Mouse (Mus musculus): ENCODE measurements at regions not wholly inside any gene's neighbourhood (a gene's known extent, or its start where the extent isn't known, plus 50 kb on each side); places are given as distances from the start of the nearest gene placed in this dataset.

DNA sequence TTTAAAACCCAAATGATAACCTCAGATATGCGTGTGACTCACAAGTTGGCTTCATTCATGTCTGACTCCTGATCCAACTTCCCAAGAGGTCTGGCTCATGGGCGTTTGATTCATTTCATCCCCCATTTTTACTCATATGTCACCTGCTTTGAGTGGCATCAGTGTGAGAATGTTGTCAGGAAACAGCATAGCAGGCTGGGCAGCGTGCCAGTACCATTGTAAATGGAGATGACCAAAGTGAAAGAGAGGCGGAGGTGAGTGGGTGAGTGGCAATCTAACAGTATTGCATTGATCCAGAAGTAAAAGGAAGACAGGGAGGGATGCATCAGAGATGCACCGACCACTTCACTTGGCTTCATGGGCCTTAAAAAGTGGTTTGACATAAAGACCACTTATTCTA lies 720.7 kb downstream of the Hace1 start:
- Histone ChIP-seq H3K4me1 (no peaks in the 10 kb centered on the region), H3K9me3 (replicated peaks) (no peaks in the 10 kb centered on the region), H3K4me2 (no peak overlapping the region), H3K27me3 (replicated peaks) (no peaks in the 10 kb centered on the region), H3K9ac (replicated peaks) (no peak overlapping the region), H3K4me3 (replicated peaks) (no peak overlapping the region), H3K27ac (replicated peaks) (no peak overlapping the region), H3K36me3 (no peaks in the 10 kb centered on the region)
- WGBS: 61% methylated on average over 5 of the region's 5 CpGs
- no peak for ATAC-seq (ENCODE audit: low FRiP score)

- no peak overlapping the region for H3K4me2 ChIP-seq
- H3K4me1 ChIP-seq: no peaks in the 10 kb centered on the region
- 39% methylated on average over 3 of the region's 3 CpGs for WGBS
- no peak overlapping the region for H3K9ac ChIP-seq (replicated peaks)
- H3K9me3 ChIP-seq (replicated peaks): no peaks in the 10 kb centered on the region
- H3K27ac ChIP-seq (replicated peaks): no peak overlapping the region
- H3K27me3 ChIP-seq (replicated peaks): no peaks in the 10 kb centered on the region
- no peak for ATAC-seq (ENCODE audit: low FRiP score)
- H3K4me3 ChIP-seq (replicated peaks): no peak overlapping the region
- H3K36me3 ChIP-seq: no peaks in the 10 kb centered on the region
Measured at GRCm38 (mm10) chr10:46299521-46299920, 721.9 kb downstream of the Hace1 start.

- no peak overlapping the region for H3K4me3 ChIP-seq (replicated peaks)
- no peaks in the 10 kb centered on the region for H3K9me3 ChIP-seq (replicated peaks)
- H3K9ac ChIP-seq (replicated peaks): no peak overlapping the region
- H3K36me3 ChIP-seq: no peaks in the 10 kb centered on the region
- no peaks in the 10 kb centered on the region for H3K4me1 ChIP-seq
- H3K4me2 ChIP-seq: no peak overlapping the region
- ATAC-seq (ENCODE audit: low FRiP score): no peak
- H3K27ac ChIP-seq (replicated peaks): no peak overlapping the region
- H3K27me3 ChIP-seq (replicated peaks): no peaks in the 10 kb centered on the region
- 91% methylated on average over 5 of the region's 5 CpGs for WGBS
Measured at GRCm38 (mm10) chr10:46320328-46321038, 742.9 kb downstream of the Hace1 start.

- WGBS: 93% methylated on average over 3 of the region's 3 CpGs
- H3K9me3 ChIP-seq (replicated peaks): no peaks in the 10 kb centered on the region
- no peak overlapping the region for H3K4me2 ChIP-seq
- no peak for ATAC-seq (ENCODE audit: low FRiP score)
- no peak overlapping the region for H3K27ac ChIP-seq (replicated peaks)
- no peaks in the 10 kb centered on the region for H3K4me1 ChIP-seq
- no peaks in the 10 kb centered on the region for H3K27me3 ChIP-seq (replicated peaks)
- no peak overlapping the region for H3K4me3 ChIP-seq (replicated peaks)
- no peaks in the 10 kb centered on the region for H3K36me3 ChIP-seq
- H3K9ac ChIP-seq (replicated peaks): no peak overlapping the region
Measured at GRCm38 (mm10) chr10:46321040-46321439, 743.4 kb downstream of the Hace1 start.

DNA sequence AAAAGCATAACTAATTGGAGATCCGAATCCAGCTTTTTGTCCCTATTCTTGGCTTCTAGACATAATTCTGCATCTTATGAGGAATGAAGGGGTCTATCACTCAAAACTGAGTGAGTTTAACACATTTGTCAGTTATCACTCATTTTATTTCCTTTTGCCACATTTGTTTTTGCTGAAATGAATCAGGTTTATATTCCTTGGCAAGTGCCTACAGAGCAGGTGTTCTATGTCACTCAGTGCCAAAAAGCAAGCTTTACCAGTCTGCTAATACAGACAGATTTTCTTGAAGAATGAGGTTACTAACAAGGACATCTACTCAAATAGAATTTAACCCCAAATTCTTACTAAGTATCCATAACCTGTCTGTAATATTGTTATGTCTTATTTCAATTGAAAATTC lies 751.4 kb downstream of the Hace1 start:
- Histone ChIP-seq H3K4me2 (no peak overlapping the region), H3K4me1 (no peaks in the 10 kb centered on the region), H3K36me3 (no peaks in the 10 kb centered on the region), H3K27ac (replicated peaks) (no peak overlapping the region), H3K9me3 (replicated peaks) (no peaks in the 10 kb centered on the region), H3K27me3 (replicated peaks) (no peaks in the 10 kb centered on the region), H3K9ac (replicated peaks) (no peak overlapping the region), H3K4me3 (replicated peaks) (no peak overlapping the region)
- WGBS: 85% methylated on average over 1 of the region's 1 CpGs
- no peak for ATAC-seq (ENCODE audit: low FRiP score)

DNA sequence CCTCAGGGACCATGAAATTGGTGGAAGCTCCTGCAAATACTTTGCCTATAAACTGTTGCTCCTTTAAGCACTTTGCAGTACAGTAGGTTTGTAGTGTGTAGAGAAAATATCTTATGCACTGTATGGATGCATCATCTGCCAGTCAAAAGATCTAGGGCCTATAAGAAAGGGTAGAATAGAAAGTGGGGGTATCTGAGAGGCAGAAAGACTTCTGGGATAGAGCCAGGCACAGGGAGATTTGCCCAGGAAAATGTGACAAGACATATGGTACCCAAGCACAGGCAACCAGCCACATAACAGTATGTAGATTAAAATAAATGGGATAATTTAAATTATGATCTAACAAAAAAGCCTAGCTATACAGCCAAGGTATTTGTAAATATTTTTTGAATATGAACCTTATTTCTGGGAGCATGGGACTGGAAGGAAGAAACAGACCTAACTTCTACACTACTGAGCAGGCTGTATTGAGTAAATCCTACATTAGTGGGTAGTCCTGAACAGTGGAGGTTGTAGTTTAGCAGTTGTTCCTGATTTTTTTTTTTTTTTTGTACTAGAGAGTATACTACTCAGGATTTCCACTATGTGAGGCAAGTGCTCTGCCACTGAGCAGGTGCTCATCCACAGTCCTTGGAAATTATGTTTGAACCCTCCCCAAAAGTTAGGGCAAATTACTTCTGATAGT lies 754.1 kb downstream of the Hace1 start:
- H3K4me2 ChIP-seq: no peak overlapping the region
- no peak for ATAC-seq (ENCODE audit: low FRiP score)
- H3K36me3 ChIP-seq: no peaks in the 10 kb centered on the region

GRCm38 (mm10) chr10:46333231-46333630 lies 755.6 kb downstream of the Hace1 start:
- H3K27ac ChIP-seq (replicated peaks): no peak overlapping the region
- ATAC-seq (ENCODE audit: low FRiP score): no peak

More for the DNA sequence above, 754.1 kb downstream of the Hace1 start:
- Histone ChIP-seq H3K27me3 (replicated peaks) (no peaks in the 10 kb centered on the region), H3K4me3 (replicated peaks) (no peak overlapping the region), H3K4me1 (no peaks in the 10 kb centered on the region), H3K9ac (replicated peaks) (no peak overlapping the region), H3K27ac (replicated peaks) (no peak overlapping the region), H3K9me3 (replicated peaks) (no peaks in the 10 kb centered on the region)

DNA sequence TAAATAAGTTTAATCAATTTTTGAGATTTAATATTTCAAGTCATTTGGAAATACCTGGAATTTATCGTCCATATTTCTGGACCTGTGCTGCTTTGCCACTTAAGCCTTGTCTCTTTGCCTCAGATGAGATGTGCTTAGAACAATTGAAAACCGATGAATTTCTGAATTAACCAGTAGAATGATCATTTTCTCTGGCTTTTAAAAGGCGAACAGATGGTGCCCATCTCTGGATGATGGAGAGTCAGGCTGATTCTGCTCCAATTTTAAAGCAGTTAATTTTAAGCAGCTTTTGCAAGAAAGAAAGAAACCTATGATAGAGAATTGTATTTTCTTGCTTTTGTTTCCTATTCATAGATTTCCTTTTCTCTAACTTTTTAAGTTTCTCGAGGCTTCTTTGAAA lies 767.7 kb downstream of the Hace1 start:
- H3K9ac ChIP-seq (replicated peaks): no peak overlapping the region
- no peak overlapping the region for H3K4me2 ChIP-seq
- no peak overlapping the region for H3K4me3 ChIP-seq (replicated peaks)
- 51% methylated on average over 4 of the region's 4 CpGs for WGBS
- H3K27ac ChIP-seq (replicated peaks): no peak overlapping the region
- no peaks in the 10 kb centered on the region for H3K27me3 ChIP-seq (replicated peaks)
- H3K4me1 ChIP-seq: peaks cover 7% of the 10 kb centered on the region; the same call in 1 of the 2 replicates
- H3K9me3 ChIP-seq (replicated peaks): no peaks in the 10 kb centered on the region
- ATAC-seq (ENCODE audit: low FRiP score): no peak
- no peaks in the 10 kb centered on the region for H3K36me3 ChIP-seq

More at GRCm38 (mm10) chr10:46333231-46333630, 755.6 kb downstream of the Hace1 start:
- Histone ChIP-seq H3K27me3 (replicated peaks) (no peaks in the 10 kb centered on the region), H3K4me3 (replicated peaks) (no peak overlapping the region), H3K9ac (replicated peaks) (no peak overlapping the region), H3K4me1 (no peaks in the 10 kb centered on the region), H3K4me2 (no peak overlapping the region), H3K9me3 (replicated peaks) (no peaks in the 10 kb centered on the region), H3K36me3 (no peaks in the 10 kb centered on the region)

DNA sequence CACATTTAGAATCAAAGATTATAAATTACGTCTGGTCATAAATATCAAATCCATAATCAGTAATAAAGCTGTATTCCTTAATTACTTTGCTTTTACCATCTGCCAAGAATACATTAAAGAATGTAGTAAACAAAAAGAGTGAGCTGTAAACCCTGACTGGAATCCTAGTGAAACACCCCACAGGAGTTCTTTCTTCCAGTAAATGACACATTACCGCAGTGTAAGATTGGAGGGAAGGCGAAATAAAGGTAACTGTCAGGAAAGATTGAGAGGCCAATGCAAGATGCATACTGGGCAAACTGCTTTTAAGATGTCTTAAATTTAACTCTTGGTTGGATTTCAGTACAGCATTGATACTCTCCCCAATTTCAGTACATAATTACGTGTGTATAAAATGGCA lies 772.0 kb downstream of the Hace1 start:
- ATAC-seq (ENCODE audit: low FRiP score): peak; percentile 53; the same call in 1 of the 2 replicates
- Histone ChIP-seq H3K27ac (replicated peaks) (0 out of 2 replicates have a peak overlapping the region, but pooled peaks have one; percentile 41), H3K9ac (replicated peaks) (no peak overlapping the region), H3K4me3 (replicated peaks) (no peak overlapping the region), H3K27me3 (replicated peaks) (no peaks in the 10 kb centered on the region), H3K9me3 (replicated peaks) (no peaks in the 10 kb centered on the region), H3K4me2 (no peak overlapping the region), H3K4me1 (peaks cover 7% of the 10 kb centered on the region; the same call in 1 of the 2 replicates), H3K36me3 (no peaks in the 10 kb centered on the region)
- 20% methylated on average over 4 of the region's 4 CpGs for WGBS

- 4% methylated on average over 2 of the region's 2 CpGs for WGBS
- peak; percentile 55; the same call in 1 of the 2 replicates for ATAC-seq (ENCODE audit: low FRiP score)
- Histone ChIP-seq H3K36me3 (no peaks in the 10 kb centered on the region), H3K4me1 (peaks cover 7% of the 10 kb centered on the region; the same call in 1 of the 2 replicates), H3K27me3 (replicated peaks) (no peaks in the 10 kb centered on the region), H3K4me3 (replicated peaks) (no peak overlapping the region), H3K4me2 (no peak overlapping the region), H3K9ac (replicated peaks) (no peak overlapping the region), H3K9me3 (replicated peaks) (no peaks in the 10 kb centered on the region), H3K27ac (replicated peaks) (peak overlapping the region; percentile 41; the same call in 1 of the 2 replicates)
Measured at GRCm38 (mm10) chr10:46350196-46350595, 772.6 kb downstream of the Hace1 start.

- H3K9me3 ChIP-seq (replicated peaks): no peaks in the 10 kb centered on the region
- H3K27ac ChIP-seq (replicated peaks): no peak overlapping the region
- no peaks in the 10 kb centered on the region for H3K36me3 ChIP-seq
- WGBS: 62% methylated on average over 1 of the region's 1 CpGs
- no peak overlapping the region for H3K4me3 ChIP-seq (replicated peaks)
- H3K4me2 ChIP-seq: no peak overlapping the region
- ATAC-seq (ENCODE audit: low FRiP score): no peak
- no peaks in the 10 kb centered on the region for H3K4me1 ChIP-seq
- H3K9ac ChIP-seq (replicated peaks): no peak overlapping the region
- H3K27me3 ChIP-seq (replicated peaks): no peaks in the 10 kb centered on the region
Measured at GRCm38 (mm10) chr10:46356775-46357174, 779.1 kb downstream of the Hace1 start.
